Mouse (Mus musculus) cerebellum, adult 2 months (tissue): ENCODE measurements at regions not wholly inside any gene's neighbourhood (a gene's known extent, or its start where the extent isn't known, plus 50 kb on each side); places are given as distances from the start of the nearest gene placed in this dataset.

Source experiments
- CTCF ChIP-seq: fragments of 200-500 bp; IDR thresholded peaks from 2 replicates; pipeline ENCODE4 v1.5.1; 2011; ENCODE audit warnings: low read depth, mild to moderate bottlenecking, control low read depth, low read length, moderate library complexity, borderline replicate concordance; ENCODE audit not compliant: insufficient read depth
- POLR2A ChIP-seq: fragments of 200-500 bp; IDR thresholded peaks from 2 replicates; pipeline ENCODE4 v1.6.1; 2011; ENCODE audit warnings: low read length, control low read depth, borderline replicate concordance; ENCODE audit not compliant: insufficient read depth

DNA sequence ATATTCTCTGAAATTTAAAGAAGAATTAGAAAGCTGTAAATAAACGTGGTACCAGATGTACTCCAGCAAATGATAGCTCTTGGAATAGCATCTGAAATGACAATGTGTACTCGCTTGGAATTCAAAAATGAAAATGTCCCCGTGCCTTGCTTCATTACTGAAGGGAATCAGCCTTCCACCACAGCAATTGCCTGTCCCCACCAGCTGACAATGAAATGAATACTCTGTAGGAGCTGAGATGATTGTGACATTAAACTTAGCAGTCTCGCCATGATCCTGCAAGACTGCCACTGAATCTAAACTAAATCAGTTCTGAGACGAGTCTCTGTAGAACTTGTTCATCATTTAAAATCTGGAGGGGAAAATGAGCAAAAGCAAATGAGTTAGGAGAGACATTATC lies 104.9 kb upstream of the Slc13a1 start:
- TF ChIP-seq CTCF (no peak), POLR2A (no peak)
